Mouse (Mus musculus) MEL-GATA-1-ER (cell line): ENCODE measurements around the gene Palmd.
A peak's percentile ranks its signal among the peaks of the same experiment; 100 is the strongest.

Experiments used
- DNase-seq: peaks from one replicate; pipeline ENCODE4 v3.0.0-alpha.2; 2012; ENCODE audit warnings: low read depth; ENCODE audit errors: extremely low read depth

Palmd gene

GRCm38 (mm10) chr3:116968540-116968997 is at the start of gene Palmd:
Gene Palmd (minus strand): TSS chr3:116968987.
- DNase-seq: no peak

- DNase-seq: no peak
Observed at GRCm38 (mm10) chr3:117010182-117010581, 41.4 kb upstream of the Palmd start.

DNA sequence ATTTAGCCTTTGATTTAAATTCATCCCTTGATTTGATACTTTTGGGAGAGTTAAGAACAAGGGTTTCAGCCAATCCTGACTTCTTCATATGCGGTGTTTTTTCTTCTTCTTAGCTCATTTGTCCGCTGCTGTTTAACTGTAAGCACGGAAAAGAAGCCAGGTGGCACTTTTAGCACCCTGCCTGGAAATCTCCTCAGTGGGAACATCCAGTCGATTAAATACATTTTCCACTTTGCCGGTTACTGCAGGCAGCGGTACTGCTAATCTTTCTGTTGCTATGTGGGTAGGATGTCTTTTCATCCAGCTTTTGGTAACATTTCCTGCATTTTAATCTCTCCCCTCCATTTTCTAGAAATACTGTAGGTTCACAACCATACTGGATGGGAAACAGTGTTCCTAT is 38.6 kb upstream of the Palmd start:
- no peak for DNase-seq

GRCm38 (mm10) chr3:117006636-117007035 is 37.8 kb upstream of the Palmd start:
- DNase-seq: no peak

DNA sequence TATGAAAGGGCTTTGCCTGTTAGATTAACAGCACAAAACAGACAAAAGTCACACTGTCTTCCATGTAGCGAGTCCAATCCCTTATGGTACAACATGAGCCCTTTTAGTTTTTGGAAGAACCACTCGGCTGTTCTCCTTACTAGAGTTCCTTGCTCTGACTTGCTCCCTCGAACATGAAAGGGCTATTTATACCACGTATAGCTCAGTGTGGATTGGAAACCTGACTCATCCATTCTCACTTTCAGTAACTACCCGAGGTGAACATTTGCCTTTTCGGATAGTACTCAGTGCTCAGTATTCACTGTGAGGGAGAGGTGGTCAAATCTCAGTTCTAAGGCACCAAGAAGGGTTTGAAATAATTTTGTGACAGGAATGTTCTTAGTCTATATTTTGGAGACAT is 34.6 kb upstream of the Palmd start:
- DNase-seq: no peak

DNA sequence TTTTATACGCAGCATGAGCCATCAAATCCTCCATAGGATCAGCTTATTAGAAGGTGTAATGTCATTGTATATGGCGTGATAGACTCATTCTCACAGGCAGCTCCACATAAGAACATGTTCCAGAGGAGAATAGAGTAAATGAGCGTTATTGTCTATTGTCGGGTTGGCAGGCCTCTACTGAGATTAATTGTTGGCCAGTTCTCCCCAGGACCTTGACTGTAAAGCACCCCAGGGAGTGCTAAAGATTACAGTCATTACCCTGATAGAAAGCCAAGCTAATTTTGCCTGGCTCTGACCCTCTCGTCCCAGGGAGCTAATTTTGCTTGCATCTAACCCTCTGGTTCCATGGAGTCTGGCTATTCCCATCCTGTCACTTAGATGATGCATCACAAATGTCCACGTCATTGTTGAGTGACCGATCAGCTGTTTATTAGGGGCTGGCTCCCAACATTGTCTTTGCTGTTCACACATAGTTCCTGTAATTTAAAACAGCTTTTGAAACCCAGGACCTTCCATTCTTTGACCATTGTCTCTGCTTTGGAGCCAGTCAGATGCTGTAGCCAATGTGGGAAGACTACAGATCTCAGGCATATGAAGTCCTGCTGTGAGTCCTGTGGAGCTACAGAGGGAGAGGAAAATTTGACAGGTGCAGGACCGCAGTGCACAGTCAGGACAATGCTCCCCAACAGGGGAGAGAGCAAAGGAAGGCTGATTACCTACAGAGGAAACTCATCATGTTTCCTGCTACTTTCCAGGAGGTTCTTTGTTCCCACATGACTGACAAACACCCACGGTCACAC is 33.1 kb upstream of the Palmd start:
- no peak for DNase-seq

GRCm38 (mm10) chr3:116993011-116993410 is 24.2 kb upstream of the Palmd start:
- DNase-seq: no peak

DNA sequence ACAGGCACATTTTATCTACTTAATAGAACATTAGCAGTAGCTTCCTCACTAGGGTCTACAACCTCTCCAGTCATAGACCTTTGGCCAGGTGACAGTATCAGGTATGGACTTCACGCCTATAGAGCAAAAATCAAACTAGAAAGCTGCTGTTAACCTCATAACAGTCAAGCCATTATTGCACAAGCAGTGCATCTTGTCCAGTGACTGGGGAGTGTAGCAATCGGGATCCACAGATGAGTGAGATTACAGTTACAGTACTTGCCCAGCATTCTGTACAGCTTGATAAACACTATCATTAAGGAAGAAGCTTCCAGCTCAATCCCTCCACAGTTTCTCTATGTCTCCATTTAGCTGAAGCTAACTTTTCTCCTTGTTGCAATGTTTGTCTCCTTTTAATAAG is 22.4 kb upstream of the Palmd start:
- no peak for DNase-seq

- DNase-seq: no peak
Observed at GRCm38 (mm10) chr3:116988221-116988620, 19.4 kb upstream of the Palmd start.

- peak; percentile 75 for DNase-seq
Observed at GRCm38 (mm10) chr3:116986451-116986850, 17.7 kb upstream of the Palmd start.

GRCm38 (mm10) chr3:116985741-116986140 is 17.0 kb upstream of the Palmd start:
- no peak for DNase-seq

- no peak for DNase-seq
Observed at GRCm38 (mm10) chr3:116985042-116985455, 16.3 kb upstream of the Palmd start.

GRCm38 (mm10) chr3:116981811-116982575 is 13.2 kb upstream of the Palmd start:
- DNase-seq: no peak

- no peak for DNase-seq
Observed at GRCm38 (mm10) chr3:116969786-116970185, 999 bp upstream of the Palmd start.

GRCm38 (mm10) chr3:116969003-116969402 is 216 bp upstream of the Palmd start:
- no peak for DNase-seq

GRCm38 (mm10) chr3:116967967-116968366 is 820 bp downstream of the Palmd start, which contains the start of gene 4930455H04Rik:
Gene 4930455H04Rik (plus strand): TSS chr3:116968267.
- DNase-seq: no peak

- DNase-seq: no peak
Observed at GRCm38 (mm10) chr3:116967436-116967835, 1.4 kb downstream of the Palmd start.

GRCm38 (mm10) chr3:116966800-116967199 is 2.0 kb downstream of the Palmd start:
- DNase-seq: no peak

DNA sequence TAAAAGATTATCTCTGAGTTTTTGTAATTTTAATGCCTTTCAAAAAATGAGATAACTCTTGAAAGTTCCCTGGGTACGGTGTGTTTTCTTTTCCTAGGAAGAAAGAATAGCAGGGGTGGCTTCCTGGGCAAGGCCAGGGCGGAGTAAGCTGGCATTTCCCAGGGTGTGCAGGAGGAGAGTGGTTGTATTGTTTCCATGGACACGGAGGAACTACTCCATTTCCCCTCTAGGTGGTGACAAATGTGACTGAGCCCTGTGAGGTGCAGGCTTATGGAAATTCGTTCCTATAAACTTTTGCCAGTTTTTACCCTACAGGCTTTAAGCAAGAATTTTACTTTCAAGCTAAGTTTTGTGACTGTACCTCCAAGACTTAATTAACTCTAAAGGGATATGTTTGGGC is 2.6 kb downstream of the Palmd start:
- peak; percentile 47 for DNase-seq

DNA sequence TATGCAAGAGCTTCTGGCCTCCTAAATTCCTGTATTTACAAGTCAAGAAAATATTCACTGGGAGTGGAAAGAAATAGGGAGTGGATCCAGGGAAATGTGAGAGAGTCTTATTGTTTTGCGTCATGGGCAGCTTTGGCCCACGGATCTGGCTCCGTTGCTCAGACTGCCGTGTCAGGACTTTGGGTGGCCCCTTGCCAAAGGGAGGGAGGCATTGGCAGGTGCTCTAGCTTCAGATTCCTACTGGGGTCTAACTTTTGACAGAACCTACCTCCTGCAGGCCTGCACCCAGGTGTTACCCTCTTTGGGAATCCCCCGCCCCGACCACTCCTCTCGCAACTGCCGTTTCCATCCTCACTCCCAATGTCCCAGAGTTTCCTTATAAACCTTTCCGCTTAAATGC is 4.4 kb downstream of the Palmd start:
- no peak for DNase-seq

DNA sequence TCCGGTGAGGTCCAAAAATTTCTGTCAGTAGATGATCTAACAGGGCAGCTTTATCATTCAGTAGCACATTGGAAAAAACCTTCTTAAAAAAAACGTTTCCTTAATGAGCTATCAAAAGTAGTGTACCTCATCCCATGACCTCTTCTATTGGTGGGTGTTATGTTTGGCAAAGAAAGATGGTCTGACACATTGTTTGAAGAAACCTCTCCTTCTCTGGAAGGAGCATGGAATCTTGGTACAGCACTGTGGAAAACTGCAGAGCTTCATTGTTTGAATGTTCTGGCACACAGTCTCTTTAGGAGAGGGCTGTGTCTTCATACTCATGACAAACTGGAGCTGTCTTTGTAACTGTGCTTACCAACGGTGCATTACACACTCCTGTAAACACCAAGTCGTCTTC is 5.6 kb downstream of the Palmd start:
- no peak for DNase-seq

DNA sequence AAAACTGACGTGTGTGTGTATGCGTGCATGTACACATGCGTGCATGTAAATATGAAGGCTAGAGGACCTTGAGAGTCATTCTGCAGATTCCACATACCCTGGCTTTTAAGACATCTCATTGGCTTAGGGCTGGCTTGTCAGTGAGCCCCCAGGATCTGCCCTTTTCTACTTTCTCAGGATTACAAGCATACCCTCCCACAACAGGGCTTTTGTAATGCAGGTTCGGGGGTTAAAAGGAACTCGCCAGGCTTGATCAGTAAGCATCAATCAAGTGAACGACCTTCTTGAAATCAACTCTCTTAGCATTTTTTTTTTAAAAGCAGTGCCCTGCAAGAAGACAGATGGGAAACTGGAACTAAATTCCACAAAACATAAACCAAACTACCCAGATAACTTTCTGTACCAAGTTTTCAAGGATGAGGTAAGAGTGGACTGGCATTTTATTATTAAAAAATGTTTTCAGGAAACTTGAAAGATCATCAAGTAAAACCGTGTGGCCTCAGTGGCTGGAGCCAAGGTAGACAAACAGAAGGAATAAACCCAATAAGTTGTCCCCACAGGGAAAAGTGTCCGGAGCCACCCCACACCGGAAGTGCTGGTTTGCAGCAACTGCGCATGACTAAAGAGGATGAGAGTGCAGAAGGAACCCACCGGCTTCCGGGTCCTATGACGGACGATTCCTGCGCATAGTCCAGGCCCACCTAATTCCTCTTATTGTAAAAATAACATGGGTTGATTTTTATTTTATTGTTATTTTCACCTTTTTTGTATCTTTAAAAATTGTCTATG is 7.2 kb downstream of the Palmd start:
- no peak for DNase-seq
